Mouse (Mus musculus) intestine, embryonic 14.5 days (tissue): ENCODE measurements at regions not wholly inside any gene's neighbourhood (a gene's known extent, or its start where the extent isn't known, plus 50 kb on each side); places are given as distances from the start of the nearest gene placed in this dataset.
A peak's percentile ranks its signal among the peaks of the same experiment; 100 is the strongest.

Experiments
- ATAC-seq: fragments of 200-750 bp; cut with Nextera tagmentation; replicated peaks from 2 replicates; pipeline ENCODE4 v1.8.0; 2017; ENCODE audit warnings: low read depth, moderate number of reproducible peaks, moderate TSS enrichment, moderate library complexity; ENCODE audit not compliant: low FRiP score, low TSS enrichment
- DNase-seq: peaks from one replicate; pipeline ENCODE4 v3.0.0-alpha.2; 2018; ENCODE audit warnings: low spot score
- H3K27ac ChIP-seq: fragments of 300-500 bp; sonication (generic); 2 replicates; pipeline ENCODE4 v1.5.1; 2014; ENCODE audit warnings: low read depth, mild to moderate bottlenecking, control low read depth
- H3K27me3 ChIP-seq: fragments of 300-500 bp; sonication (generic); replicated peaks from 2 replicates; pipeline ENCODE4 v1.6.1; 2014; ENCODE audit warnings: low read length, control low read depth; ENCODE audit not compliant: control insufficient read depth, insufficient read depth
- H3K36me3 ChIP-seq: fragments of 300-500 bp; sonication (generic); 2 replicates; pipeline ENCODE4 v1.6.1; 2014; ENCODE audit warnings: low read length, control low read depth; ENCODE audit not compliant: control insufficient read depth, insufficient read depth
- H3K4me1 ChIP-seq: fragments of 300-500 bp; sonication (generic); replicated peaks from 2 replicates; pipeline ENCODE4 v1.6.1; 2014; ENCODE audit warnings: low read length, control low read depth, mixed read lengths; ENCODE audit not compliant: control insufficient read depth, insufficient read depth
- H3K4me2 ChIP-seq: fragments of 300-500 bp; sonication (generic); 2 replicates; pipeline ENCODE4 v1.6.1; 2014; ENCODE audit warnings: low read length
- H3K4me3 ChIP-seq: fragments of 300-500 bp; sonication (generic); 2 replicates; pipeline ENCODE4 v1.5.1; 2014; ENCODE audit warnings: low read depth, low read length, control low read depth, mixed read lengths
- H3K9ac ChIP-seq: fragments of 300-500 bp; sonication (generic); 2 replicates; pipeline ENCODE4 v1.6.1; 2014; ENCODE audit warnings: mild to moderate bottlenecking, low read length
- H3K9me3 ChIP-seq: fragments of 300-500 bp; sonication (generic); 2 replicates; pipeline ENCODE4 v1.6.1; 2016; ENCODE audit warnings: low read length, control low read depth; ENCODE audit not compliant: control insufficient read depth
- WGBS: fragments of 180-500 bp; shearing (Covaris S2); extraction: QIAGEN DNeasy Blood & Tissue Kit; methylation state at CpG from one replicate; pipeline ENCODE4 v1.1.7; 2014; 5-methylcytosine and 5-hydroxymethylcytosine counted together

- ATAC-seq (no peak), DNase-seq (no peak)
- WGBS = 35% methylated on average over 10 of the region's 10 CpGs
- Histone ChIP-seq H3K9ac (no peak overlapping the region), H3K4me1 (no peaks in the 10 kb centered on the region; the same call in 1 of the 2 replicates), H3K4me3 (no peak overlapping the region), H3K27ac (peak overlapping the region; percentile 60), H3K9me3 (no peaks in the 10 kb centered on the region), H3K27me3 (no peaks in the 10 kb centered on the region), H3K36me3 (no peaks in the 10 kb centered on the region), H3K4me2 (peak overlapping the region; percentile 23; the same call in 1 of the 2 replicates)
These were observed 506.6 kb upstream of the Adgrl2 start for GRCm38 (mm10) chr3:149496829-149497471.

- Histone ChIP-seq H3K4me2 (no peak overlapping the region), H3K27ac (peak overlapping the region; percentile 87), H3K9ac (no peak overlapping the region), H3K9me3 (no peaks in the 10 kb centered on the region), H3K27me3 (no peaks in the 10 kb centered on the region), H3K36me3 (no peaks in the 10 kb centered on the region), H3K4me3 (no peak overlapping the region), H3K4me1 (no peaks in the 10 kb centered on the region; the same call in 1 of the 2 replicates)
- DNase-seq (no peak), ATAC-seq (no peak)
- 38% methylated on average over 2 of the region's 2 CpGs for WGBS
These were observed 505.8 kb upstream of the Adgrl2 start for GRCm38 (mm10) chr3:149496122-149496521.

- ATAC-seq = 0 out of 2 replicates have a peak, but pooled peaks have one; percentile 12
- no peak for DNase-seq
These were observed 497.8 kb upstream of the Adgrl2 start for GRCm38 (mm10) chr3:149488147-149488546.

GRCm38 (mm10) chr3:149485406-149485805, 495.1 kb upstream of the Adgrl2 start:
- Histone ChIP-seq H3K9me3 (no peaks in the 10 kb centered on the region), H3K27me3 (no peaks in the 10 kb centered on the region), H3K9ac (no peak overlapping the region), H3K4me1 (no peaks in the 10 kb centered on the region), H3K36me3 (no peaks in the 10 kb centered on the region), H3K27ac (no peak overlapping the region), H3K4me3 (no peak overlapping the region), H3K4me2 (no peak overlapping the region)
- ATAC-seq = no peak
- DNase-seq = no peak
- WGBS = 80% methylated on average over 4 of the region's 4 CpGs

More at GRCm38 (mm10) chr3:149488147-149488546, 497.8 kb upstream of the Adgrl2 start:
- no peak overlapping the region for H3K9ac ChIP-seq
- no peaks in the 10 kb centered on the region for H3K27me3 ChIP-seq
- WGBS = 58% methylated on average over 4 of the region's 4 CpGs
- no peaks in the 10 kb centered on the region for H3K36me3 ChIP-seq
- no peak overlapping the region for H3K4me2 ChIP-seq
- no peaks in the 10 kb centered on the region for H3K4me1 ChIP-seq
- no peaks in the 10 kb centered on the region for H3K9me3 ChIP-seq
- no peak overlapping the region for H3K4me3 ChIP-seq
- H3K27ac ChIP-seq = no peak overlapping the region

GRCm38 (mm10) chr3:149484319-149484718, 494.0 kb upstream of the Adgrl2 start:
- Histone ChIP-seq H3K4me3 (no peak overlapping the region), H3K9me3 (no peaks in the 10 kb centered on the region), H3K27me3 (no peaks in the 10 kb centered on the region), H3K27ac (no peak overlapping the region), H3K4me2 (no peak overlapping the region), H3K9ac (no peak overlapping the region), H3K36me3 (no peaks in the 10 kb centered on the region), H3K4me1 (no peaks in the 10 kb centered on the region)
- 67% methylated on average over 2 of the region's 2 CpGs for WGBS
- no peak for ATAC-seq
- DNase-seq = no peak

DNA sequence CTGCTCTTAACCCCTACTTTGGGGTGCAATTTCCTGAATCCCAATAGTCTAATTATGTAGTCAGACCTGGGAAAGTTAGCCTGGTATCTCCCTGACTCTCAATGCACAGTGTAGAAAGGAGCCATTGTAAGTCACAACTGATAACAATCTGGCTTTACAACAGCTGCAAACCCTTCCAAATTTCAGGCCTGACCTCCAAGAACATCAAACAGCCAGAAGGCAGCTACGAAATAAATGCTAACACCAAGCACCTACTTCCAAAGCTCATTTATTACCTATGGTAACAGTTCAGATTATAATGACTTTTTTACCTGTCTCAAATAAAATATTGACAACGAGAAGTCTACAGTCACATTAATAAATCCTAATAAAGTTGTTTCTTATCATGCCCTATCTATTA, 485.8 kb upstream of the Adgrl2 start:
- DNase-seq (no peak), ATAC-seq (no peak)
- Histone ChIP-seq H3K4me2 (no peak overlapping the region), H3K4me3 (no peak overlapping the region), H3K4me1 (no peaks in the 10 kb centered on the region), H3K27ac (no peak overlapping the region), H3K27me3 (no peaks in the 10 kb centered on the region), H3K9me3 (no peaks in the 10 kb centered on the region), H3K9ac (no peak overlapping the region), H3K36me3 (no peaks in the 10 kb centered on the region)
- 49% methylated on average over 2 of the region's 2 CpGs for WGBS

GRCm38 (mm10) chr3:149466973-149467372, 476.6 kb upstream of the Adgrl2 start:
- ATAC-seq = no peak

DNA sequence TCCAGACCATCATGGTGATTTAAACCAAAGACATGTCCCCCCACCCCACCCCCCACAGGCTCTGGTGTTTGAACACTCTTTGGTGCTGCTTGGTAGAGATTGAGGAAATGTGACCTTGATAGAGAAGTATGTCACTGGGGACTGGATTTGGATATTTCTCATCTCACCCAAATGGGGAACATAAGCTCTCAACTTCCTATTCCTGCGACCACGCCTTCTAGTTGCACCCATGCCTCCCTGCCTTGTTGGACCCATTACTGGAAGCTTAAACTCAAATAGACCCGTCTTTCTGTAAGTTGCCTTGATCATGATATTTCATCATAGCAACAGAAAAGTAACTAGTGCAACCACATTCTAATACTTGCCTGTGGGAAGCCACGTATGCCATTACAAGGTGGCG, 474.2 kb upstream of the Adgrl2 start:
- Histone ChIP-seq H3K4me3 (no peak overlapping the region), H3K4me1 (no peaks in the 10 kb centered on the region), H3K27ac (no peak overlapping the region), H3K9ac (no peak overlapping the region), H3K4me2 (no peak overlapping the region), H3K36me3 (no peaks in the 10 kb centered on the region), H3K27me3 (no peaks in the 10 kb centered on the region), H3K9me3 (no peaks in the 10 kb centered on the region)
- WGBS = 92% methylated on average over 5 of the region's 5 CpGs
- no peak for DNase-seq
- no peak for ATAC-seq

More at GRCm38 (mm10) chr3:149466973-149467372, 476.6 kb upstream of the Adgrl2 start:
- H3K27ac ChIP-seq = no peak overlapping the region
- H3K4me2 ChIP-seq = no peak overlapping the region
- DNase-seq = no peak
- no peaks in the 10 kb centered on the region for H3K9me3 ChIP-seq
- H3K27me3 ChIP-seq = no peaks in the 10 kb centered on the region
- H3K9ac ChIP-seq = no peak overlapping the region
- H3K4me1 ChIP-seq = no peaks in the 10 kb centered on the region
- no peaks in the 10 kb centered on the region for H3K36me3 ChIP-seq
- no peak overlapping the region for H3K4me3 ChIP-seq
- 61% methylated on average over 5 of the region's 5 CpGs for WGBS

- H3K9me3 ChIP-seq = no peaks in the 10 kb centered on the region
- no peaks in the 10 kb centered on the region for H3K36me3 ChIP-seq
- ATAC-seq (no peak), DNase-seq (no peak)
- H3K4me3 ChIP-seq = no peak overlapping the region
- no peak overlapping the region for H3K27ac ChIP-seq
- H3K27me3 ChIP-seq = no peaks in the 10 kb centered on the region
- H3K9ac ChIP-seq = no peak overlapping the region
- no peak overlapping the region for H3K4me2 ChIP-seq
- H3K4me1 ChIP-seq = no peaks in the 10 kb centered on the region
- WGBS = 49% methylated on average over 2 of the region's 2 CpGs
These were observed 471.8 kb upstream of the Adgrl2 start for GRCm38 (mm10) chr3:149462121-149462541.
